Mouse (Mus musculus) layer of hippocampus, postnatal 36 days (tissue): ENCODE measurements around the gene Taf1b. TPM values are rescaled to one million over a fixed set of nuclear protein-coding genes. Genes with fewer than 3 reads are reported as not detected.

Source experiments
- total RNA-seq, 2 experiments: library from RNA; stranded (reverse); gene quantifications; 2 replicates each; pipeline ENCODE4 v1.2.3; 2021

Gene Taf1b
- total RNA-seq, 2 experiments from 2014 or later, result 29.4 to 31.0 TPM

Other genes starting within 250 kb of the Taf1b start
- gene Grhl1, start 73.9 kb downstream of the Taf1b start, total RNA-seq, result 10 to 100 TPM; 25.1 to 27.7 TPM
- gene Klf11, start 152.9 kb downstream of the Taf1b start, total RNA-seq, result 1 to 10 TPM; 3.4 to 3.9 TPM
- 10 to 100 TPM; 30.9 to 39.8 TPM for gene Cys1, start 183.5 kb downstream of the Taf1b start, total RNA-seq
- 1 to 10 TPM; 2.5 to 3.1 TPM for gene Rrm2, start 209.9 kb downstream of the Taf1b start, total RNA-seq